Mouse (Mus musculus) common myeloid progenitor, adult 5-6 weeks (primary cell): ENCODE results near the gene Il1r2. TPM values are rescaled to one million over a fixed set of nuclear protein-coding genes. Genes with fewer than 3 reads are reported as not detected.
A peak's percentile ranks its signal among the peaks of the same experiment; 100 is the strongest.

Experiments used
- ATAC-seq: replicated peaks from 2 replicates; pipeline ENCODE4 v1.8.0; 2016; ENCODE audit warnings: low read depth, mild to moderate bottlenecking, moderate TSS enrichment, inconsistent platforms; ENCODE audit not compliant: poor library complexity, severe bottlenecking
- total RNA-seq: library from RNA; stranded (forward); fragments of 200-1000, 187-1606 nt; gene quantifications from 2 replicates; pipeline ENCODE4 v1.2.3, GENCODE M21; 2017

Il1r2 gene
- total RNA-seq, 1 experiment from 2014 or later, result not detected

DNA sequence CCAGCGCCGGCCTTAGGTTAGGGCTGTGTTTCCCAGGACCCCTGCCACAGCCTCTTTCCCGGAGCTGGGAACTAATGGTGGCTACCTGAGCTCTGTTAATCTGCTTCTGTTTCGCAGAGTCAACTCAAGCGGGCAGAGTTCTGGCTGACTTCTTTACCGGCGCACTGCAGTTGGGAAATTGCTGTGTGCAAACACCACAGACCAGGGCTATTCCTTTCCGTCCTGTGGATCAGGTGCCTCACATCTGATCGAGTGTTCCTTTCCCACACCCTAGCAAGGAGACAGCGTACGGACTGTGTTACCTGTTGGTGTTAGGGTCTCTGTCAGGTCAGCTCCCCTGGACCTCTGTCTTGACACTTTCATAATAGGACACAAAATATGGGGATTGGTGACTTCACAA is 15.9 kb upstream of the Il1r2 start:
- ATAC-seq, result no peak

DNA sequence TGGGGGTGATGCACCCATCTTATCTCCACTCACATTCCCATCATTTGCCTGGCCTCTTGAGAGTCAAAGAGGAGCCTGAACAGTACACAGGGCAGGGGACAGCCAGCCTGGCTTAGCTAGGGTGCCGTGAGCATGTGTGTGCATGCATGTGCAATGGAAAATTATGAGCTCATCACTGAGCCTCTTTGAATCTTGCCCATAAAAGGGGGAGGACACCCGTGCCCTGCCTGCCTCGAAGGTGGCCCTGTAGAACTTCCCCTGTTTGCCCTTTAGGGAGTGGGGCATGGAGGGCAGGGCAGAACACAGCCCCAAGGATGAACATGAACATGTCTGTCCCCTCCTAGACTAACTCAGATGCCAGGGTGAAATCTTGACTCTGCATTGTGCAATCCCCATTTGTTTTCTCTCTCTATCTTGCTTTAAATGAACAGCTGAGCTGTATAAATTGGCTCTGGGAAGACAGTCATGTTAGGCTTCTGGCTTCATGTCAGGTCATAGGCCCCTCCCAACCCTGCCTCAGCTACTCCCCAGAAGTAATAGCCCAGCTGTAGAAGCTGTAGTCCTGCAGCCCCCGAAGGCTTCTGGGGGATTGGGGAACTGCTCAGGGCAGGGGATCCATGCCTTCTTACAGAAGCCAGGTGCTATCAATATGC is 14.6 kb upstream of the Il1r2 start:
- ATAC-seq, result peak; percentile 36

DNA sequence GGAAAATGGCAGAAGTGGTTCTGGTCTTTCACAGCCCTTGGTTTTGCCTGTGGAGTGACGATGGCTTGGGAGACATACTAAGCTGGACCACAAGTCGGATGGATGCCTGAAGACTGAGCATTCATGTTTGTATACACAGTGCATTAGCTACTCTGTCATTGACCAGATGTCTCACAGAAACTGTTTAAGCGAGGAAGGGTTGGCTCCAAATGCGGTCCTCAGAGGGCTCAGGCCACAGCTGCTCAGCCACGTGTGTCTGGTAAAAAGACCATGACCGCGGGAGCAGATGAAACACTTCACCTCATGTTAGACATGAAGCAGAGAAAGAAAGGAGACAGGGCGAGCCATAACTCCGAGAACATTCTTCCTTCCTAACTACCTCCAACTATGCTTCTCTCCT is 12.5 kb upstream of the Il1r2 start:
- no peak for ATAC-seq

DNA sequence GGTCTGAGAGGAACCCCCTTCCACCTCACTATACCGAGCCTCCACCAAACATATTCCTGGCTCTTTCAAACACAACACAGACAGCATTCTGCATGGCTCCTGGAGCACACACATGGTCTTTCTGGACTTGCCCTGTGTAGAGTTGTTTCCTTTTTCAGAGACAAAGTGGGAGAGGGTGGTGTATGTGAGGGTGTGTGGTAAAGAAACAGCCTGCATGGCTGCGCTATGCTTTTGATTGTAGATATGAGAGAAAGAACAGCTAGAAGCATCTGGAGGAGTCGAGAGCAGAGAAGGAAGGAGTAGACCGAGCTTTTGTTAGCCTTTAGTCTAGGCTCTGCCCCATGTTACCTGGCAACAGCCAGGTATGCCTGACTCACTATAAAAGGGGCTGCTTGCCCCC is 10.5 kb upstream of the Il1r2 start:
- no peak for ATAC-seq

DNA sequence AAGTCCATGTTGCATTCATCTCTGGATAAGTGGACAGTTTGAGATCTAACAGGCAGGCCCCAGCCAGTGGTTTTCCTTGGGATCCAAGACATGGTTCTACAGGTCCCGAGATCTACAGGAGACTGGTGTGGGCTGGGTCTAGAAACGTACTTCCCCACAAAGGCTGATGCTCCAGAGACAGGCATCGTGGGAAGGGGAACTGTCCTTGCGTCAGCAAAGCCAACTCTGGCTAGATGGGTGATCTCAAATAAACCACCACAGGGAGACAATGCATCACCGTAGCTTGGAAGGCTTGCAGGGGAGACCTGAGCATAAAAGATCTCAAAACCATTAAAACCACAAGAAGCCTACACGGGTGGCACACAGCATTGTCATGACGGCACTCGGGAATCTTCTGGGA is 9.4 kb upstream of the Il1r2 start:
- 0 out of 2 replicates have a peak, but pooled peaks have one; percentile 37 for ATAC-seq

DNA sequence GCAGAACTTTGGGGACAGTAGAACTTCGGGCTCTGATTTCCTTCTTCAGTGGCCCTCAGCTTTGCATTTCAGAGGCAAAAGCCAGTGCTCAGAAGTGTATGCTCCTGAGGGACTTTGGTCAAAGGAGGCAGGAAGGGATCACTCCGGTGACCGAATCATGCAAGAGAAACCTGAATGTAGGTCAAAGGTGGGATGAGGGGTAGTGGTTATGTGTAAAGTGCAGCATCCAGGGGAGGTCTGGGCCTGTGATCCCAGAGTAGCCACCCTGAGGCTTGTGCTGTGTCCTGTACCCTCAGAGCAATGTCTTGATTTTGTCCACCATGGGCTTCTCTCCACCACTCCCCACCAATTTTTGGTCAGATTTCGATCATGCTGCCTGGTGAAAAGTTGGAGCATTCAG is 1.3 kb upstream of the Il1r2 start:
- ATAC-seq, result no peak

DNA sequence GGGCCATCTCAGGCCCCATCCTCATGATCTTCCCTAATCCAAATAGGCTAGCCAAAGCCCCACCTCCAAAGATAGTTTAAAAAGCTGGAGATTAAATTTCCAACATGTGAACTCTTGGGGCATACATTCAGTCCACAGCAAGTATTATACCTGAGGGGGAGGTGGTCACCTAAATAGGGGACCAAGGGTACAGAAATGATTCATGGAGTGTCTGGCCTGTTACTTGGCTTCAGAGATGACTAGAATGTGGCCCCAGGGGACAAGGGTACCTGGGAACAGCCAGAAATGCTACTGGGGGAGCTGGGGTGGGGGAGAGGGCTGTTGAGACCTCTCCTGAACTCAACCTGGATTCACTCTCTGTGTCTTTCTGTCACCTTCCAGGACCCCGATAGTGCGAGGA is 3.4 kb downstream of the Il1r2 start:
- ATAC-seq, result no peak

DNA sequence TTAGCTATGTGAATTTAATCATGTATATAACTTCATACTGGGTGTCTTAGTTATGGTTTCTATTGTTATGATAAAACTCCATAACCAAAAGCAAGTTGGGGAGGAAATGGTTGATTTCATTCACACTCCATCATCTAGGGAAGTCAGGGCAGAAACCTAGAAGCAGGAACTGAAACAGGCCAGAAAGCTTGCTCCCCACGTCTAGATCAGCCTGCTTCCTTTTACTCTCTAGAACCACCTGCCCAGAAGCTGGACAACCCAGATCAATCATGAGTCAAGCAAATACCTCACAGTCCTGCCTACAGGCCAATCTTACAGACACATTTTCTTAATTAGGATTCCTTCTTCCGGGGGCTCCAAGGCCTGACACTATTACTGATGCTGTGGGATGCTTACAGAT is 7.2 kb downstream of the Il1r2 start:
- ATAC-seq, result peak; percentile 38; the same call in 1 of the 2 replicates

DNA sequence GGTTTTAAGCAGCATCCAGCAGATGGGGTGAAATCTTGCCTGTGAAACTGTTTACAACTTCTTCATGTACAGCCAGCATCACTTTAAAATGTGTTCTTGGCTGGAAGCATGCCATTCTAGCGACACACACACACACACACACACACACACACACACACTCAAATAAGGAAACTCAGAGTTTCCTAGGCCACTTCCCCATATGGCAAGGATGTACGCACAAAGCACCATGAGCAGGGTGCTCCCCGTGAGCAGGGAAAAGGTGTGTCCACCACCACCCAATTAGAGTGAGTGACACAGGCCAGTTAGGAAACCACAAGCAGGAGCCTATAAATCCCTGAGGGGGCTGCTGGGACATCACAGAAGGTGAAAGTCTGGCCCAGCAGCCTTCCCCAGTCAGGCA is 10.5 kb downstream of the Il1r2 start:
- peak; percentile 48 for ATAC-seq

DNA sequence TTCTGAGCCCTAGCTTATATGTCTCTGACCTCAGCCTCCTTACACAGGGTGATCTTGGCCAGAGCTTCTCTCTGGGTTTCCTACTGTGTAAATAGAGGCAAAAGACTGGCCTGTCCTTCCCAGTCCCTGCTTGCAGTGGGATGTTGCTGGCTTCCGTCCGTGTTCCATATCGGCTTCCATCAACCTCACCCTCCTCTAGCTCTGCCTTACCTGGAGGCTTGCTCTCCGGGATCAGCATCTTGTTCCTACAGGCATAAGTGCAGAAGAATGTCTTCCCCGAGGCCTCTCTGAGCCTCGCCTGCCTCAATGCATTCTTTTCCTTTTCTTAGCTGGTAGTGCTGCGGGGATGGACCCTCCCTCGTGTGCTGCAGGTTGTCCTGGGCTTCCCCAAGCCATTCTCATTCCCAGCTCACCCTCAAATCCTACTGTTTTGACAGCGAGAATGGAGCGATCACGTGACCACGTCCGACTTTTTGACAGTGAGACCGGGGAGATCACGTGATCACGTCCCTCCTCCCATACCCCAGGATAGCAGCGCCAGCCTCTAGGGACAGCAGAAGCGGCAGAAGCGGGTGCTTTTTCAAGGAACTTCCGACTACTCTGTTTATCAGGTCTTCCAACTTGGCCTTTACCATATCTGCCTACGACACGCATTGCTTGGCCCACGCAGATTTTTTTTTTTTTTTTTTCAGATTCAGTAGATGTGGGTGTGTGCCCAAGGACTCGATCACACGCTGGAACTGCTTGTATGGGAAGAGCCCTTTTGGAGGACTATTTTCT is 11.7 kb downstream of the Il1r2 start:
- peak; percentile 82 for ATAC-seq

DNA sequence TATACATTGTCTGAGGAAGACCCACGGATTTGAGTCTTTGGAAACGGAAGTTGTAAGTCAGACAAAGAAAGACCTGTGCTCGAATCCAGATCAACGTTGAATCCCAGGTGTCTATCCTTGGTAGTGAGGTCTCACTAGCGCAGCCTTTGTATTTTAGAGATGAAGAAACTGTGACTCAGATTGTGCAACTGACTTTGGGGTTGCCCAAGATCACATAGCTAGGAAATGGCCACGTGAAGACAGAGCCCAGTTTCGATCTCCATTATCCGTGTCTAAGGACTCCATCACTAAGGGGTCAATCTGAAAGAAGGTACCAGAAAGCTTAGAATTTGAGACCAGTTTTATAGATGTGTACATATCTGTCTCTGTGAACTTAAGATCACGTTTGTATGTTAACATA is 17.3 kb downstream of the Il1r2 start:
- ATAC-seq, result 0 out of 2 replicates have a peak, but pooled peaks have one; percentile 27

DNA sequence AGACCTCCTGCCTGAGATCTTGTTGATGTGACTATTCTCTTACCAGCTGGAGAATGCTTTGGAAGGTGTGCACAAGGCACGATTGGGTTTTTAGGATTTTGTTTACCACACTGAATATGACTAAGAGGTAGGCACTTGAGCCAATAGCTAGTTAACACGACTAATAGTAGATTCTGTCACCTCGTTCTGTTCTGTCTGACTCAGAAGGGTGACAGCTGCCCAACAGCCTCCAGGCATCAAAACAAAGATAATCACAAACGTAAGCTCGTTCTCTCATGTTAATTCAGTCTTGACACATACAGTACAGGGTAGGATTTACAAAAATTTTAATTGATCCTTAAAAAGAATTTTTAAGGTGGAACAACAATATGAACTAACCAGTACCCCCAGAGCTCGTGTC is 18.7 kb downstream of the Il1r2 start:
- ATAC-seq, result no peak

DNA sequence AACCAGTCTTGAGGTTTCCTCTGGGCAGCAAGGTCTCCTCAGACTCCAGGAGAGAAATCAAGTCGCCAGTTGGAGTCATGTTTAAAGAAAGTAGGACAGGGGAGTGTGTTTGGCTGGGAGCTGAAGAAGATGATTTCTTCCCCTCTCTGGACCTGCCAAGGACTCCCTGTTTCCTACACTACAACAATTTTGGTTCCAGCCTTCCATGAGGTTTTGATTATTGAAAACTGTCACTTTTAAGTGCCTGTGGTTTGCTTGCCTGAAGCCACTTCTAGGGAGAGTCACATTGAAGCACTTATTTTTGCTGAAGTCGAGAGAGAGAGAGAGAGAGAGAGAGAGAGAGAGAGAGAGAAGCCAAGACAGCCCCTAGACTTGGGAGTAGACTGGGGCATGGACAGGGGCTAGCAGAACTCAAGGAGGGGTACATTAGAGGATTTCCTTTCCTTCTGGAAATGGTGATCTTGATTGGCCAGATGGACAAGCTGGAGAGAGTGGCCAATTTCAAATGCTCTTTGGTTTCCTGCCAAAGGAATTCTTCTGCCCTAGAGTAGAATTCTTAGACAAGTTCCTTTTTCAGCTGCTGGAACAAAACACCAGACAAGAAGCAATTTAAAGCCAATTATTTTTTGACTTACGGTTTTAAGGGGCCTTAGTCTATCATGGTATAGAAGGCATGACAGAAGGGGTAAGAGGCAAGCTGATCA is 20.9 kb downstream of the Il1r2 start:
- ATAC-seq, result no peak

DNA sequence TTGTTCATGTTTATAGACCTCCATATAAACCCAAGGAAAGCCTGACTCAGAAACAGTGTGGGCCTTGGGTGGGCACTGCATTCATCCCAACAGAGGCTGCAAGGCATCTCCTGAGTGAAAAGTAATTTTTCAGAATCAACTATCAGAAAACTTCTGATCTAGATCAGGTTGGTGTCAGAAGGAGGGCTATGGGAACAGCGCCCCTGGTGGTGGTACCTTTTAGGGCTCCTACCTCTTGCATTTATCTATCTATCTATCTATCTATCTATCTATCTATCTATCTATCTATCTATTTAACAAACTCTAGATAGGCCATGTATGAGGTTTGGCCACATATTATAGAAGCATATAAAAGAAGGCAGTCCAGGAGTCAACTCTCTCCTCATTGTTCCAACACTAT is 21.7 kb downstream of the Il1r2 start:
- ATAC-seq, result no peak

DNA sequence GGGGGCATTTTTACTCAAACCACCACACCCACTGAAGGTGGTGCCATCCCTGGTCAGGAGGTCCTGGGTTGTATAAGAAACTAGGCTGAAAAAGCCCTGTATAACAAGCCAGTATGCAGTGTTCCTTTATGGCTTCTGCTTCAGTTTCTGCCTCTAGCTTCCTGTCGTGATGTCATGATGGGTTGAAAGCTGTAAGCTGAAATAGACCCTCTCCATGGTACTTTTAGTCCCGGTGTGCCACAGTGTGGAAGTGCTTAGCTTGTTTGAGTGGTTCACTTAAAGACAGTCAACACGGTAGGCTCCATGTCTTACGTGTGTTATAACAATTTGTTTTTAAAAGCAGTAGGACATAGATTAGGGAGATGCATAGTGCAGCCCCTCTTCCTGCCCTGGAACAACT is 32.4 kb downstream of the Il1r2 start:
- no peak for ATAC-seq

DNA sequence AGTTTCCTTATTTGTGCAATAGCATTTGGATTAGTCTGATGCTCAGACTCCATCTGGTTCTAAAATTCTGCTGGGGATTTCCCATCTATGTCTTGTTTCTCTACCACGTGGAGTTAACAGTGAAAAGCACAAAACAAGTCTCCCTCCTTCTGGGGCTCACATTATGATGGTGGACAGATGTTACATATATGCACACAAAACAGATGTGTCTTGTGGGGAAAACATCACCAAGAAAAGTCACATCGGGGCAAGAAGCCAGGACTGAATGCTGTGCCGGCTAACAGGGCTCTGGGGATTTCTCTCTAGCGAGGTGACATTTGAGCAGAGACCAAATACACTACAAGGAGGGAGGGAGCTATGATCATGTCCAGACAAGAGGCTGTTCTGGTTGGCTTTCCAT is 32.8 kb downstream of the Il1r2 start:
- ATAC-seq, result no peak

DNA sequence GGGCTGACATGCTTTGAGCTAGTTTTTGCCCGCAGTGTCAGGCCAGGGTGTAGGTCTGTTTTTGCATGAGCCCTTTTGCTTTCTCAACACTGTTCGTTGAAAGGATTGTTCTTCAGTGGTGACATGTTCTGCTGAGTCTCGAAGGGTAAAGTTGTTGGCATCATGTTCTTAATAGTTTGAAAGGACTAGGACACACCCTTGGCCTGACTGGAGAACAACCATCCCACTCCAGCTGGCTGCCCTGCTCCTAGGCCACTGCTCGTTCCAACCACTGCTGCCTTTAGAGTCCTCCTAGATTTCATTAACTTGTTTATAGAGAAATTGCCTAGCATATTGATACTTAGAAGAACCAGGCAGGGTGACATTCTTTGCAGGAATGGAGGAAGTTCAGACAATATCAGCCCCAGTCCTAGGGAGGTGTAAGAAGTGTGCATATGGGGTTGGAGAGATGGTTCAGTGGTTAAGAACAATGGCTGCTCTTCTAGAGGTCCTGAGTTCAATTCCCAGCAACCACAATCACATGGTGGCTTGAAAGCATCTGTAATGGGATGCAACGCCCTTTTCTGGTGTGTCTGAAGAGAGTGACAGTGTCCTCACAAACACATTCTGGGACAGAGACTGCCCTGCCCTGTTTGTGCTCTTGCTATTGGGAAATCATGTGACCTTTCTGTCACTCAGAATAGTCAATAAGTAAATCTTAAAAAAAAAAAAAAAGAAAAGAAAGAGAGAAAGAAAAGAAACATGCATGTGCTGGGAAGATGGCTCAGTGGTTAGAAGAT is 34.3 kb downstream of the Il1r2 start:
- no peak for ATAC-seq

DNA sequence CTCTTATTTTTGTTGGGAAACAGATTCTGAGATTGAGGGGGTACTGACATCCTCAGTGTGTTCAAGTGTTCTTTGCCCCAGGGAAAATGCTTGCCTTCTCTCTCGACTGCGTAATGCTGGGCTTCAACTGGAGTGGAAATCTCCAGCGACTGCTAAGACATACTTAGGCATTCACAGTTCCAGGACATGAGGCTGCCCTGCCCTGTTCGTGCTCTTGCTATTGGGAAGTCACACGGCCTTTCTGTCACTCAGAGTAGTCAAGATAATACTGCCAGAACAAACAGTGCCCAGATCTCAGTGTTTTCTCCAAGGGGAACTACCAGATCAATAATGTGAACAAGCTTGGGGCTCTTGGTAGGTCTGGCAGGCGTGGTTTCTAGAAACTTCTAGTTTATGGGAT is 35.9 kb downstream of the Il1r2 start:
- ATAC-seq, result no peak

DNA sequence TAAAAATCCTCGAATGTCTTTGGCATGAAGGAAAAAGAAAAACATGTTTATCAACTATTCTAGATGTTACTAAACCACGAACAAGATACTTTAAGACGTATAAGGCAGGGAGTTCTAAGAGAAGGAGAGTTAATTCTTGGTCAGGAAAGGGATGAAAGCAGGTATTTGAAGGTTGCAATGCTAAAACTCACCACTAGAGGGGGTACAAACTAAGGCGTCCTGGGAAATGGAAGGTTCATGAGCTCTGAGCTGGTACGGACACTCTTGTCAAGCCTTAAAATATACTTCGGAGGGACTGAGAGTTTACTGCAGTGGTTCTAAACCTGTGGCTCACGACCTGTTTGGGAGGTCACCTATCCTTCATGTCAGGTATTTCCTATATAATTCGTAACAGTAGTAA is 41.4 kb downstream of the Il1r2 start:
- peak; percentile 81 for ATAC-seq

DNA sequence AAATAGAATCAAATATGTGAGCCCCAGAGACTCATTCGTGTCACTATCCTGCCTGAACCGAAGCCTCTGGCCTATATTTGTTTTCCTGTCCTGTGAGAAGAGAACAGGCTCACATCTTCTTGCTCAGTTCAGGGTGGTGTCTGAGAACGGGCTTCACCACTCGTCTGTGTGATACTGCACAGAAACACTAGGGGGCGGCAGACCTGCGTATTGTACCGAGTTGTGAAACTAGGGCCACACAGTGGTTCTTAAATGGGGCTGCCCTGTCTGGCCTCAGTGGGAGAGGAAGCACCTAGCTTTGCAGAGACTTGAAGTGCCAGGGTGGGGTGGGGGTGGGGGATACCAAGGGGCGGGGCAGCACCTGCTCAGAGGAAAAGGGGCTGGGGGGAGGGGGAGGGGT is 42.5 kb downstream of the Il1r2 start:
- ATAC-seq, result peak; percentile 91
